In the genomic region with DNA sequence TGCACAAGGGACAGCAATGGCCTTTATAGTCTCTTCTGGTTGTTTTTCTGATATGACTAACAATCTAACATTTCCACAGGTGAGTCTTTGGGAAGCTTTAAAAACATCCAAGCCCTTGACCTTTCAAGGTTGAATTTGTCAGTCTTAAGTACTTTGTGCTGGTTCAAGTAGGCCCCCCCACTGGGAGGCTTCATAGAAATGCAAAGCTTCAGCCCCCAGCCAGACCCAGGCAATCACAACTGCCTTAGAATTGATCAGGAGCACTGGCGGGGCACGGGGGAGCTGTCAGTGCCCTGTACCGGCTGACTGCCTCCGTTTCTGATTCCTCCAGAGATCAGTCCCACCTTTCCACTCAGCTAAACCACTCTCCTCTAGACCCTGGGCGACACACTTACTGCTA, we compare ENCODE assay signal across 27 mouse cellular contexts. TPM values are rescaled to one million over a fixed set of nuclear protein-coding genes. Genes with fewer than 3 reads are reported as not detected.
A peak's percentile ranks its signal among the peaks of the same experiment; 100 is the strongest.
DNase-seq lines count a peak whose midpoint lies in the region; ATAC-seq and TF ChIP-seq lines count a peak whose summit lies in the region.
"Had no signal": no experiment of that assay in that cellular context is flagged by ENCODE, and none has a peak within 500 bp of the region (broad histone marks: within the 10 kb centered on the region; RNA-seq: fewer than 3 reads in every experiment).

No protein-coding gene starts in this region.

- peaks cover 9% of the 10 kb centered on the region for H3K36me3 ChIP-seq in E14TG2a.4 (ENCODE audit: insufficient read depth, low read length)
- H3K36me3 ChIP-seq in ES-E14 (ENCODE audit: control insufficient read depth, insufficient read depth, low read length, poor library complexity, severe bottlenecking), result peaks cover 2% of the 10 kb centered on the region
- H3K36me3 ChIP-seq in heart, embryonic 11.5 days (ENCODE audit: control insufficient read depth, insufficient read depth, low read length), result no peaks in the 10 kb centered on the region
- H3K36me3 ChIP-seq in intestine, postnatal 0 days (ENCODE audit: control insufficient read depth, insufficient read depth), result 0 out of 2 replicates have a peak, but pooled peaks cover 3% of the 10 kb centered on the region
- H3K36me3 ChIP-seq: heart, embryonic 15.5 days; hindbrain, embryonic 13.5 days; intestine, embryonic 15.5 days had no signal

- DNase-seq in cerebellum, adult 9-11 months, result peak; percentile 34
- DNase-seq in cerebellum, adult 11 months, result no peak
- DNase-seq in ES-E14 (ENCODE audit: low read depth, low spot score) (peak; percentile 90), ZHBTc4 (ENCODE audit: low read depth, low spot score) (peak; percentile 97)
- DNase-seq: adrenal gland, postnatal 10 days; cerebellum, adult 11-12 months; cerebellum, adult 8-10 months; cerebellum, postnatal 14 days; gastrocnemius, adult 2 months; gastrocnemius, postnatal 14 days; heart, adult 11 months; heart, postnatal 10 days; heart, postnatal 36 days had no signal

- peak overlapping the region; percentile 96 for H3K27ac ChIP-seq in ES-E14 (ENCODE audit: insufficient read depth, low read depth, low read length, poor library complexity, severe bottlenecking)
- no peak overlapping the region for H3K27ac ChIP-seq in heart, embryonic 11.5 days (ENCODE audit: low read depth, low read length)
- H3K27ac ChIP-seq in intestine, postnatal 0 days (ENCODE audit: low read depth, low read length), result no peak overlapping the region
- H3K27ac ChIP-seq: forebrain, embryonic 13.5 days; gastrocnemius, adult 2 months; heart, embryonic 15.5 days; hindbrain, embryonic 10.5 days; hindbrain, embryonic 13.5 days; intestine, embryonic 15.5 days had no signal

- H3K4me3 ChIP-seq in E14TG2a.4 (replicated peaks; ENCODE audit: low read length), result peak overlapping the region; percentile 66
- peak overlapping the region; percentile 48 to 52 for H3K4me3 ChIP-seq in ES-E14 (ENCODE audit: insufficient read depth in 1 of 2, low read depth in 1 of 2, low read length in 2 of 2, poor library complexity in 1 of 2, severe bottlenecking in 1 of 2)
- no peak overlapping the region for H3K4me3 ChIP-seq in heart, embryonic 11.5 days (ENCODE audit: low read depth, low read length)
- no peak overlapping the region for H3K4me3 ChIP-seq in intestine, postnatal 0 days (ENCODE audit: low read depth, low read length)
- H3K4me3 ChIP-seq: forebrain, embryonic 13.5 days; gastrocnemius, adult 2 months; heart, embryonic 12.5 days; heart, embryonic 15.5 days; hindbrain, embryonic 13.5 days; intestine, embryonic 15.5 days had no signal

- TF ChIP-seq CTCF in E14TG2a.4 (conservative IDR thresholded peaks at IDR 0.05; ENCODE audit: low read length), result no peak
- no peak for TF ChIP-seq CTCF in intestine, postnatal 0 days (IDR thresholded peaks at IDR 0.05; ENCODE audit: low read depth)

- H3K4me1 ChIP-seq in E14TG2a.4 (replicated peaks; ENCODE audit: low read depth, low read length) (peaks cover 71% of the 10 kb centered on the region), ES-E14 (ENCODE audit: control insufficient read depth in 2 of 2, insufficient read depth in 2 of 2, low read length in 2 of 2, poor library complexity in 1 of 2) (peaks cover 11 to 15% of the 10 kb centered on the region in 2 experiments; a peak in 3 of 4 replicates)
- peaks cover 4% of the 10 kb centered on the region for H3K4me1 ChIP-seq in heart, embryonic 11.5 days (ENCODE audit: control insufficient read depth, insufficient read depth, low read length)
- peaks cover 4% of the 10 kb centered on the region for H3K4me1 ChIP-seq in intestine, postnatal 0 days (replicated peaks; ENCODE audit: control insufficient read depth, insufficient read depth, low read length)

- H3K4me2 ChIP-seq in heart, embryonic 11.5 days, result no peak overlapping the region
- no peak overlapping the region for H3K4me2 ChIP-seq in intestine, postnatal 0 days (replicated peaks; ENCODE audit: low read depth)
- H3K4me2 ChIP-seq: heart, embryonic 12.5 days; heart, embryonic 15.5 days; intestine, embryonic 15.5 days had no signal

- ATAC-seq in heart, embryonic 11.5 days (replicated peaks; ENCODE audit: insufficient number of reproducible peaks, low FRiP score, low TSS enrichment), result no peak
- ATAC-seq in intestine, postnatal 0 days, result no peak
- ATAC-seq: forebrain, embryonic 13.5 days; forebrain, embryonic 16.5 days; hindbrain, embryonic 16.5 days; intestine, embryonic 15.5 days; Patski had no signal

- WGBS in heart, embryonic 11.5 days (ENCODE audit: insufficient replicate concordance), result 27% methylated on average over 5 of the region's 5 CpGs
- 51% methylated on average over 5 of the region's 5 CpGs for WGBS in intestine, postnatal 0 days

- no peaks in the 10 kb centered on the region for H3K9me3 ChIP-seq in E14TG2a.4 (ENCODE audit: low read length)
- H3K9me3 ChIP-seq in ES-E14 (ENCODE audit: control insufficient read depth, insufficient read depth, low read depth, low read length), result no peaks in the 10 kb centered on the region
- H3K9me3 ChIP-seq in heart, embryonic 11.5 days (replicated peaks; ENCODE audit: control insufficient read depth, low read length), result no peaks in the 10 kb centered on the region
- no peaks in the 10 kb centered on the region for H3K9me3 ChIP-seq in intestine, postnatal 0 days (ENCODE audit: control insufficient read depth)
- H3K9me3 ChIP-seq: forebrain, embryonic 10.5 days; forebrain, embryonic 13.5 days; G1E; heart, embryonic 12.5 days; heart, embryonic 15.5 days; hindbrain, embryonic 10.5 days; hindbrain, embryonic 13.5 days; intestine, embryonic 15.5 days had no signal

- peak overlapping the region; percentile 57; the same call in 1 of the 2 replicates for H3K9ac ChIP-seq in ES-E14 (ENCODE audit: insufficient read depth, low read depth, low read length, poor library complexity, severe bottlenecking)
- H3K9ac ChIP-seq in heart, embryonic 11.5 days (ENCODE audit: low read depth, low read length), result no peak overlapping the region
- H3K9ac ChIP-seq in intestine, postnatal 0 days (ENCODE audit: low read depth, low read length), result no peak overlapping the region
- H3K9ac ChIP-seq: forebrain, embryonic 13.5 days; heart, embryonic 12.5 days; heart, embryonic 15.5 days; hindbrain, embryonic 13.5 days; intestine, embryonic 15.5 days had no signal

- H3K27me3 ChIP-seq in E14TG2a.4 (ENCODE audit: insufficient read depth, low read length), result no peaks in the 10 kb centered on the region
- no peaks in the 10 kb centered on the region for H3K27me3 ChIP-seq in heart, embryonic 11.5 days (ENCODE audit: control insufficient read depth, insufficient read depth, low read length)
- H3K27me3 ChIP-seq in intestine, postnatal 0 days (replicated peaks; ENCODE audit: control insufficient read depth, insufficient read depth, low read length), result no peaks in the 10 kb centered on the region
- H3K27me3 ChIP-seq: forebrain, embryonic 13.5 days; heart, embryonic 12.5 days; heart, embryonic 15.5 days; intestine, embryonic 15.5 days; Patski had no signal

- in situ Hi-C loops in ES-E14 (cut with MboI; ENCODE audit: low sequenced_read_pairs in 2 of 2, unreplicated experiment in 2 of 2), result no loop called here

TF ChIP-seq in ES-E14, 5 proteins besides CTCF, POLR2A, EP300 and RAD21:
- TF ChIP-seq ZNF384 (IDR thresholded peaks at IDR 0.05; ENCODE audit: low read depth, low read length) (0 out of 2 replicates have a peak, but pooled peaks have one; percentile 25), CHD2 (IDR thresholded peaks at IDR 0.05; ENCODE audit: low read depth, low read length) (0 out of 2 replicates have a peak, but pooled peaks have one; percentile 11), ZC3H11A (IDR thresholded peaks at IDR 0.05; ENCODE audit: borderline replicate concordance, low read depth, low read length) (no peak)

RNA-seq across cellular contexts. Expression of a gene that starts 3.1 kb away (rescaled TPM):
- 37.3 and 40.9 TPM in 2 replicates for total RNA-seq in ES-E14 (2012; rRNA removed)
- 13.6 and 26.4 TPM in 2 replicates for polyA plus RNA-seq in heart, embryonic 11.5 days (2014; fragmentation: Nextera tagmentation; extraction: Ambion mirVana)
- 24.7 and 27.7 TPM in 2 replicates for polyA plus RNA-seq in intestine, postnatal 0 days (2015; fragmentation: Nextera tagmentation; extraction: Ambion mirVana)

Comparison
In these comparisons a context has a peak if more than half of its experiments do, and no peak if none do; other contexts are left out.
1. H3K4me3 ChIP-seq: peak in E14TG2a.4 (single experiment) and ES-E14 (2 of 2); none in heart, embryonic 11.5 days (single experiment) and intestine, postnatal 0 days (single experiment).